ENCODE assay signal across 8 mouse cellular contexts in the genomic region with DNA sequence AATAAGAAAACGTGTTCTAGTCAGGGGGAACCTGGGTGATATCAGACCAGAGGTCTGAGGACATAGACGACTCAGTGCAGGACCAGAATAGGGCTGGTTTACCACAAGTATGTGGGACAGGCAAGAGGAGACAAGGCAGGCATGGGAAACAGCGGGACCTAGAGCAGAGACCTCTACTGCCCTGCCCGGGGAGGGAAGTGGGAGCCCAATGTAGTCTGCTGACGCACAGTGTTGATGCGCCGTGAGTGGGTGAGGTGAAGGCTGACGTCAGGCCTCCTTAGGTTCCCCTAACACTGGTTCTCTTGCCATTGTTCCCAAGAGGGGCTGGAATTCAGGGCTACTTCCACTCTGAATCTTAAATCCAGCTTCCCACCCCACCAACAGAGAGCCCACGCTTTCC. TPM values are rescaled to one million over a fixed set of nuclear protein-coding genes. Genes with fewer than 3 reads are reported as not detected.
DNase-seq lines count a peak whose midpoint lies in the region.

No protein-coding gene starts in this region.

- no peaks in the 10 kb centered on the region for H3K27me3 ChIP-seq in splenic B cell, adult 2 months (ENCODE audit: control insufficient read depth, insufficient read depth, low read length, poor library complexity, severe bottlenecking)

- H3K36me3 ChIP-seq in splenic B cell, adult 2 months (ENCODE audit: control insufficient read depth, insufficient read depth, low read length, poor library complexity, severe bottlenecking), result no peaks in the 10 kb centered on the region

- peak; percentile 51 for DNase-seq in cerebellum, adult 8-10 months
- no peak for DNase-seq in cerebellum, adult 9-10 months
- peak; percentile 40 to 53 for DNase-seq in cerebellum, postnatal 36 days
- DNase-seq in heart, postnatal 4 days, result peak; percentile 29
- peak; percentile 57 to 73 for DNase-seq in lung, adult 18-20 months
- peak; percentile 31 for DNase-seq in splenic B cell, adult 2 months (ENCODE audit: low read depth, low spot score)
- no peak for DNase-seq in layer of hippocampus, adult 18-20 months (ENCODE audit: low spot score in 2 of 2)
- DNase-seq in T-cell, adult 2 months (ENCODE audit: low spot score), result no peak

RNA-seq across cellular contexts. Expression of a gene that starts 2.7 kb away (rescaled TPM):
- total RNA-seq in heart, postnatal 4 days (2021), result 100 to 1,000 TPM; 119 to 133 TPM
- 10 to 100 TPM; 48.8 to 53.8 TPM for total RNA-seq in layer of hippocampus, adult 18-20 months (2021)

Comparison
In these comparisons a context has a peak if more than half of its experiments do, and no peak if none do; other contexts are left out.
1. DNase-seq: peak in cerebellum, adult 8-10 months (single experiment), cerebellum, postnatal 36 days (2 of 2), heart, postnatal 4 days (single experiment), lung, adult 18-20 months (2 of 2) and splenic B cell, adult 2 months (single experiment); none in cerebellum, adult 9-10 months (single experiment), layer of hippocampus, adult 18-20 months (0 of 2) and T-cell, adult 2 months (single experiment).